Mouse (Mus musculus): Measurements from ENCODE around the gene Spink8. TPM values are rescaled to one million over a fixed set of nuclear protein-coding genes. Genes with fewer than 3 reads are reported as not detected.
A peak's percentile ranks its signal among the peaks of the same experiment; 100 is the strongest.

Spink8 gene
- polyA plus RNA-seq, 1 experiment: not detected

DNA sequence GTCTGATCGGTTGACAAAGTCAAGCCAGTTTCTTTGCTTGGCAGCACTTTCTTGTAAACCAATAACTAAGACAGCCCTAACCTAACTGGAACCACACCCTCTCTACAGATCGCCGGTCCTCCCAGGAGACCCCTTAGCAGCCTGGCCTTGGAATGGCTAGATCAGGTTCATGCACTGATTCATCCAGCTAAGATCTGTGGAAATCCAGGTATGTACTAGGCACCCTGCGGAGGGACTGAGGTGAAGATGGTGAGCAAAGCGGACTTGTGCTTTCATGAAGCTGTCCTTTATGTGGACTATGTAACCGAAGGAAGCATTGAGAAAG, 21.0 kb downstream of the Spink8 start:
- Histone ChIP-seq H3K4me1 (ENCODE audit: control insufficient read depth, insufficient read depth, insufficient read length, low read length) (peaks cover 5% of the 10 kb centered on the region; the same call in 1 of the 2 replicates), H3K27me3 (ENCODE audit: control insufficient read depth, insufficient read depth, low read length) (no peaks in the 10 kb centered on the region), H3K4me3 (ENCODE audit: low read depth, low read length) (peak overlapping the region; percentile 92), H3K27ac (ENCODE audit: insufficient read depth, low read depth, low read length) (no peak overlapping the region), H3K36me3 (ENCODE audit: control insufficient read depth, insufficient read depth, low read length) (peaks cover 1% of the 10 kb centered on the region; the same call in 1 of the 2 replicates)
- WGBS: 3% methylated on average over 6 of the region's 6 CpGs
- no peak for TF ChIP-seq CTCF (IDR thresholded peaks at IDR 0.05; ENCODE audit: extremely low read depth, insufficient read length, insufficient replicate concordance, low read depth, low read length)
- no peak for TF ChIP-seq POLR2A (IDR thresholded peaks at IDR 0.05; ENCODE audit: low read depth, low read length)

DNA sequence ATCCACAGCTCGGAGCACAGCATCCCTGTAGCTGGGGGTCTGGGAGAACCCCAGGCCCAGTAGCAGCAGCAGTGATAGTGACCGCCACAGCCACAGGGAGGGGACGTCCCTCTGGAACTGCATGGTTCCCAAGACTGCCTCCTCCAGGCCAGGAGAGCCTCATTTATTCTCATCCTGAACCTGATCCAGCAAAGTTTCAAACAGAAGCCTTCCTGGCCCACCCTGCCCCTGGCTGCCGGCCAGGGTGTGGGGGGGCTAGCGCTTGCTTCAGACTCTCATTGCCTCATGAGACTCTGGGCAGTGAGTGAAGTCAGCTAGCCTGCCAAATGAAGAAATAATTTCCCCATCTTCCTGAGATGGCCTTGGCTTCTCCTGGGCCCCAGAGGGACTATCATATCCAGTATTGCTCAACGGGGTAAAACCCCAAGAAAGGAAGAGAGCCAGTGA, 37.3 kb downstream of the Spink8 start, which contains the start of gene Camp:
Gene Camp, minus strand, starts transcription at position 306 of the 447 bp plus-strand sequence.
- TF ChIP-seq CTCF (IDR thresholded peaks at IDR 0.05; ENCODE audit: extremely low read depth, insufficient read length, insufficient replicate concordance, low read depth, low read length): no peak
- TF ChIP-seq POLR2A (IDR thresholded peaks at IDR 0.05; ENCODE audit: low read depth, low read length): no peak
- no peak within 1 kb of the TSS for H3K4me3 ChIP-seq (ENCODE audit: low read depth, low read length)
- no peaks in the 10 kb centered on the region for H3K4me1 ChIP-seq (ENCODE audit: control insufficient read depth, insufficient read depth, insufficient read length, low read length)
- H3K36me3 ChIP-seq (ENCODE audit: control insufficient read depth, insufficient read depth, low read length): no peaks in the 10 kb centered on the region
- H3K27ac ChIP-seq (ENCODE audit: insufficient read depth, low read depth, low read length): no peak within 1 kb of the TSS
- 51% methylated on average over 6 of the region's 6 CpGs for WGBS
- H3K27me3 ChIP-seq (ENCODE audit: control insufficient read depth, insufficient read depth, low read length): no peaks in the 10 kb centered on the region

DNA sequence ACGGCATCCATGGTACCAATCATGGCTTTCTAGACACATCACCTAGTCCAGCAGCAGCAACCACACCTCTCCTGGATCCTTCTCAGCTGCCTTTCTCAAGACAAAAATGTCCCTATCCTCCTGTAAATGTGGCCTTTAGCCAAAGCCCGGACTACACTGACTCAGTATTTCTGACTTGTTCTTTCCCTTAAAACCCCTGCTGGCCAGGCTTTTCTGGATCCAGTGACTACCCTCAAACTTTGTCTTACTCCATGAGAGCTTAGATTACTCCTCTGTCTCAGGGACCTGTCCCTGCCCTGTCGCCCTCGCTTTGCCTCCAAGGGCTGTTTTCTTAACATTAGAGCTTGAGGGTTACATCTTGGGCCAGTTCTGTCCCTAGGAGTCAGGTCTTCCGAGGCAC, 38.0 kb downstream of the Spink8 start:
- 76% methylated on average over 5 of the region's 5 CpGs for WGBS
- TF ChIP-seq CTCF (IDR thresholded peaks at IDR 0.05; ENCODE audit: extremely low read depth, insufficient read length, insufficient replicate concordance, low read depth, low read length) (no peak), POLR2A (IDR thresholded peaks at IDR 0.05; ENCODE audit: low read depth, low read length) (no peak)
- Histone ChIP-seq H3K36me3 (ENCODE audit: control insufficient read depth, insufficient read depth, low read length) (no peaks in the 10 kb centered on the region), H3K4me3 (ENCODE audit: low read depth, low read length) (no peak overlapping the region), H3K4me1 (ENCODE audit: control insufficient read depth, insufficient read depth, insufficient read length, low read length) (no peaks in the 10 kb centered on the region), H3K27me3 (ENCODE audit: control insufficient read depth, insufficient read depth, low read length) (no peaks in the 10 kb centered on the region), H3K27ac (ENCODE audit: insufficient read depth, low read depth, low read length) (no peak overlapping the region)

DNA sequence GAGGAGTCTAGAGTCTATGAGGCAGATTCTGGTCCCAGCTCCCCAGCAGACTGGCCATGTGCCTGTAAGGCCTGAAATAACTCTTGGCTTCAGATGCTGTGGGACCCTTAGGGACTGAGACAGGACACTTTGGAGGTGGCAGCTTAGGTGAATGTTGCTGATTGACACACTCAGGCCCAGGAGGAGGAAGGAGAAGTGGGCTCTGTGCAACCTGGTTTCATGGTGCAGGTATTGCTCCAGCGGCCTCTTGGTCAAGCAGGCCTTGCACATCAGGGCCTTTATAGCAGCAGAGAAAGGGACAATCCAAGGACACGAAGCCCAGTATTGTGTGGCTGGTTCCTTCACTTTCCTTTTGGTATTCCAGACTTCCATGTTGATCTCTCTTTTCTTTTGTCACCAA, 42.3 kb downstream of the Spink8 start:
- Histone ChIP-seq H3K4me3 (ENCODE audit: low read depth, low read length) (no peak overlapping the region), H3K4me1 (ENCODE audit: control insufficient read depth, insufficient read depth, insufficient read length, low read length) (no peaks in the 10 kb centered on the region), H3K36me3 (ENCODE audit: control insufficient read depth, insufficient read depth, low read length) (no peaks in the 10 kb centered on the region), H3K27me3 (ENCODE audit: control insufficient read depth, insufficient read depth, low read length) (no peaks in the 10 kb centered on the region), H3K27ac (ENCODE audit: insufficient read depth, low read depth, low read length) (no peak overlapping the region)
- WGBS: 86% methylated on average over 2 of the region's 2 CpGs
- TF ChIP-seq POLR2A (IDR thresholded peaks at IDR 0.05; ENCODE audit: low read depth, low read length) (no peak), CTCF (IDR thresholded peaks at IDR 0.05; ENCODE audit: extremely low read depth, insufficient read length, insufficient replicate concordance, low read depth, low read length) (no peak)

- 56% methylated on average over 6 of the region's 6 CpGs for WGBS
- TF ChIP-seq POLR2A (IDR thresholded peaks at IDR 0.05; ENCODE audit: low read depth, low read length) (no peak), CTCF (IDR thresholded peaks at IDR 0.05; ENCODE audit: extremely low read depth, insufficient read length, insufficient replicate concordance, low read depth, low read length) (no peak)
- H3K36me3 ChIP-seq (ENCODE audit: control insufficient read depth, insufficient read depth, low read length): no peaks in the 10 kb centered on the region
- no peaks in the 10 kb centered on the region for H3K27me3 ChIP-seq (ENCODE audit: control insufficient read depth, insufficient read depth, low read length)
- H3K27ac ChIP-seq (ENCODE audit: insufficient read depth, low read depth, low read length): no peak overlapping the region
- H3K4me1 ChIP-seq (ENCODE audit: control insufficient read depth, insufficient read depth, insufficient read length, low read length): no peaks in the 10 kb centered on the region
- no peak overlapping the region for H3K4me3 ChIP-seq (ENCODE audit: low read depth, low read length)
Observed at GRCm38 (mm10) chr9:109855947-109856346, 43.9 kb downstream of the Spink8 start.

DNA sequence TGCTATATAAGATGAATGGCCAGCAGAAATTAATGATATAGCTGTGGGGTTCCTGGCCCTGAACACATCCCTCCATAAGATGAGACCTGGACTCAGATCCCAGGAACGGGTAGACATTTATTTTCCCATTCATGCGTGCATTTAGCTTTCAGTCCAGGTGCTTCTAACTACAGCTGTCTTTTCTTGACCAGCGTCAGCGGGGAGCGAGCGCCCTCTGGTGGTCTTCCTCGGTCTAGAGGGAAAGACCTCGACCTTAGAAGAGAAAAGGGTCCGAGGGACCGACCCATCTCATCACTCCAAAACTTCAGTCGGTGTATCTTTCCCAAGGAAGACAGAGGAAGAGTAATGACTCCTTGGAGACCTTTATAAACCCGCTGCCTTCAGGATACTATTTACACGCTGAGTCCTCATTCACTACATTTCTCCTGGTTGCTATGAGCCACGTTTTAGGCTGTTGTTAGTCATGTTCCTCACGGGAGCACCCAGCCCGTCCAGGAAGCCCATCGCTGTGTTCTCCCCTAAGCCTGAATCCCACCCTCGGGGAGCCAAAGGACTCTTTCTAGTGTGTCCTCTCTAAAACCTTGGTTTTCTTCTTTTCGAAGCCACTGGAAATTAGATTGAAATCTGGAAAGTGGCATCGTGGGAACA, 50.4 kb downstream of the Spink8 start:
- H3K4me1 ChIP-seq (ENCODE audit: control insufficient read depth, insufficient read depth, insufficient read length, low read length): no peaks in the 10 kb centered on the region
- TF ChIP-seq CTCF (IDR thresholded peaks at IDR 0.05; ENCODE audit: extremely low read depth, insufficient read length, insufficient replicate concordance, low read depth, low read length): peak; percentile 98
- TF ChIP-seq POLR2A (IDR thresholded peaks at IDR 0.05; ENCODE audit: low read depth, low read length): no peak
- no peaks in the 10 kb centered on the region for H3K36me3 ChIP-seq (ENCODE audit: control insufficient read depth, insufficient read depth, low read length)
- H3K4me3 ChIP-seq (ENCODE audit: low read depth, low read length): no peak overlapping the region
- no peaks in the 10 kb centered on the region for H3K27me3 ChIP-seq (ENCODE audit: control insufficient read depth, insufficient read depth, low read length)
- H3K27ac ChIP-seq (ENCODE audit: insufficient read depth, low read depth, low read length): no peak overlapping the region
- WGBS: 10% methylated on average over 20 of the region's 20 CpGs

GRCm38 (mm10) chr9:109863085-109863484, 51.0 kb downstream of the Spink8 start:
- Histone ChIP-seq H3K4me3 (ENCODE audit: low read depth, low read length) (no peak overlapping the region), H3K27ac (ENCODE audit: insufficient read depth, low read depth, low read length) (no peak overlapping the region), H3K27me3 (ENCODE audit: control insufficient read depth, insufficient read depth, low read length) (no peaks in the 10 kb centered on the region), H3K36me3 (ENCODE audit: control insufficient read depth, insufficient read depth, low read length) (no peaks in the 10 kb centered on the region), H3K4me1 (ENCODE audit: control insufficient read depth, insufficient read depth, insufficient read length, low read length) (no peaks in the 10 kb centered on the region)
- WGBS: 20% methylated on average over 3 of the region's 3 CpGs
- TF ChIP-seq POLR2A (IDR thresholded peaks at IDR 0.05; ENCODE audit: low read depth, low read length) (no peak), CTCF (IDR thresholded peaks at IDR 0.05; ENCODE audit: extremely low read depth, insufficient read length, insufficient replicate concordance, low read depth, low read length) (no peak)
